Mouse (Mus musculus): ENCODE data around the gene Nacc2. TPM values are rescaled to one million over a fixed set of nuclear protein-coding genes. Genes with fewer than 3 reads are reported as not detected.

Nacc2 gene
- total and polyA plus RNA-seq, 2 experiments from 2014 or later: 29.9 to 61.4 TPM

DNA sequence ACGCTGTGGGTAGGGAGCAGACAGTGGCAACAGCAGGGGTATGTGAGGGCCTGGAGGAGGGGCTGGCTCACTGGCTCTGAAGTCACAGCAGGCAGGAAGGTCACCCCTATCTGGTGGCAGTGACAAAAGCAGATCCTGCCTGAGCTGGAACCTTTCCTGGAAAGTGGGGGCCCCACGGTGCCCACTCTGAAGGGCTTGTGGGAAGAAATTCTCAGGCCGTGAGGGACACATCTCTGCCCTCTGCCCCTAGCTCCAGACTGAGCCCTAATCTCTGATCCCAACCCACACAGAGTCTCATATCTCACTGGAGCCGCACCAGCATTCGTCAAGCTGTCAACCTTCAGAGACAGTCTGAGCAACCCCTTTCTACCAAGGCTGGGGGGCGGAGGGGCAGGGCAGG lies 85.6 kb downstream of the Nacc2 start:
- no peaks in the 10 kb centered on the region for H3K27me3 ChIP-seq (ENCODE audit: insufficient read depth, low read length)
- no peak overlapping the region for H3K27ac ChIP-seq
- ATAC-seq (no peak), DNase-seq (ENCODE audit: low spot score) (no peak)
- H3K4me3 ChIP-seq (ENCODE audit: low read length): no peak overlapping the region
- no peak overlapping the region for H3K4me2 ChIP-seq (ENCODE audit: low read depth, low read length)
- H3K4me1 ChIP-seq (ENCODE audit: insufficient read depth, low read length): peaks cover 8% of the 10 kb centered on the region
- WGBS: 58% methylated on average over 6 of the region's 6 CpGs
- H3K9me3 ChIP-seq (ENCODE audit: low read length): no peaks in the 10 kb centered on the region
- H3K9ac ChIP-seq (replicated peaks; ENCODE audit: low read length): no peak overlapping the region
- no peak for TF ChIP-seq CTCF (IDR thresholded peaks at IDR 0.05; ENCODE audit: low read depth)
- H3K36me3 ChIP-seq (ENCODE audit: insufficient read depth, low read length): no peaks in the 10 kb centered on the region

DNA sequence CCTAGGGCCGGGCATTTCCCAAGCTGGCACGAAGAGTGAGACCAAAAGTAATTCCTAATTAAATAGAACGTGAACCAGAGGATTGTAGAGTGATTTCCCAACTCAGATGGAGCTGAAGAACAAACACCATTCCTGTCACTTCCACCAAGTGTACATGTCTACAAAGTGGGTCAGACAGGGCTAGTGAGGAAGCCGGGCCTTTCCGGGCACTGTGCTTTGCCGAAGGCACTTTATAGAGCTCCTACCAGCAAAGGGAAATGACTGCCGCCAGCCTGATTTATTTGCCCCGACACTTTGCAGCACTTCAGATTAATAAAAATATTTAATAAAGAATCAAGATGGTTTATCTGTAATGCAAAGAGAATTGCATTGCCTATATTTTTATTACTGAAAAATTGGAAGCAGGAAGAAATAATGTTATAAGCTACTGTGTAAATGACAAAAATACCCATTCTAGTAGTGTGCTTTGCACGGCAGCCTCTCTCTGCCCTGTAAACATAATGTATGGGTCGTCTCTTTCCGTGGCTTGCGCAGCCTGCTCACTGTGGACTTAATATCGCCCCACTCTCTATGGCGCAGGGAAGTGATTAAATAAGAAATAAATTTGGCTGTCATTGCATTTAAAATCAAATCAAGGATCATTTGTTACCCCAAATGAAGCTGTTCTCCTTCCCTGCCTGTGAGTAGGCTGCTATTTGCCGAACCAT lies 88.5 kb downstream of the Nacc2 start:
- WGBS: 77% methylated on average over 15 of the region's 15 CpGs
- ATAC-seq (no peak), DNase-seq (ENCODE audit: low spot score) (no peak)
- Histone ChIP-seq H3K27me3 (ENCODE audit: insufficient read depth, low read length) (no peaks in the 10 kb centered on the region), H3K27ac (no peak overlapping the region), H3K4me3 (ENCODE audit: low read length) (no peak overlapping the region), H3K4me2 (ENCODE audit: low read depth, low read length) (no peak overlapping the region), H3K4me1 (ENCODE audit: insufficient read depth, low read length) (no peaks in the 10 kb centered on the region), H3K36me3 (ENCODE audit: insufficient read depth, low read length) (no peaks in the 10 kb centered on the region), H3K9ac (replicated peaks; ENCODE audit: low read length) (no peak overlapping the region), H3K9me3 (ENCODE audit: low read length) (no peaks in the 10 kb centered on the region)
- no peak for TF ChIP-seq CTCF (IDR thresholded peaks at IDR 0.05; ENCODE audit: low read depth)

DNA sequence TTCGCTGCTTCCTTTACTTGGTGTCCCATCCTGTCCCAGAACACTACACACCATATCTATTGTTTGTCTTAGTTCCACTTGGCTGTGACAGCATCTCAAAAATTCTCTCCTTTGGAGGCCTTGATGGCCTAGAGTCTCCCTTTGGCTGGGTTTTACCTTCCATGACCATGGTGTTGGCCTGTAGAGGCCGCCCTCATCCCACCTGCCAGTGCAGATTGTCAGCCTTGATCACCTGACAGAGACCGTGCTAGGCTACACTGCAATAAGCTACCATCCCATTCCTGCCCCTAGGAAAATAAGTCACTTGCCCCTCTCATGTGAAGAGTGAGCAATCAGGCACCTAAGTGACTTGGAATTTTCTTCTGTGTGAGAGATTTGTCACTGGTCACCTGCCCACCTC lies 92.7 kb downstream of the Nacc2 start:
- Histone ChIP-seq H3K36me3 (ENCODE audit: insufficient read depth, low read length) (no peaks in the 10 kb centered on the region), H3K9ac (replicated peaks; ENCODE audit: low read length) (no peak overlapping the region), H3K9me3 (ENCODE audit: low read length) (no peaks in the 10 kb centered on the region), H3K27me3 (ENCODE audit: insufficient read depth, low read length) (no peaks in the 10 kb centered on the region), H3K4me3 (ENCODE audit: low read length) (no peak overlapping the region), H3K4me2 (ENCODE audit: low read depth, low read length) (no peak overlapping the region), H3K27ac (no peak overlapping the region), H3K4me1 (ENCODE audit: insufficient read depth, low read length) (no peaks in the 10 kb centered on the region)
- DNase-seq (ENCODE audit: low spot score) (peak; percentile 18), ATAC-seq (no peak)
- WGBS: 55% methylated on average over 3 of the region's 3 CpGs
- TF ChIP-seq CTCF (IDR thresholded peaks at IDR 0.05; ENCODE audit: low read depth): peak; percentile 46

DNA sequence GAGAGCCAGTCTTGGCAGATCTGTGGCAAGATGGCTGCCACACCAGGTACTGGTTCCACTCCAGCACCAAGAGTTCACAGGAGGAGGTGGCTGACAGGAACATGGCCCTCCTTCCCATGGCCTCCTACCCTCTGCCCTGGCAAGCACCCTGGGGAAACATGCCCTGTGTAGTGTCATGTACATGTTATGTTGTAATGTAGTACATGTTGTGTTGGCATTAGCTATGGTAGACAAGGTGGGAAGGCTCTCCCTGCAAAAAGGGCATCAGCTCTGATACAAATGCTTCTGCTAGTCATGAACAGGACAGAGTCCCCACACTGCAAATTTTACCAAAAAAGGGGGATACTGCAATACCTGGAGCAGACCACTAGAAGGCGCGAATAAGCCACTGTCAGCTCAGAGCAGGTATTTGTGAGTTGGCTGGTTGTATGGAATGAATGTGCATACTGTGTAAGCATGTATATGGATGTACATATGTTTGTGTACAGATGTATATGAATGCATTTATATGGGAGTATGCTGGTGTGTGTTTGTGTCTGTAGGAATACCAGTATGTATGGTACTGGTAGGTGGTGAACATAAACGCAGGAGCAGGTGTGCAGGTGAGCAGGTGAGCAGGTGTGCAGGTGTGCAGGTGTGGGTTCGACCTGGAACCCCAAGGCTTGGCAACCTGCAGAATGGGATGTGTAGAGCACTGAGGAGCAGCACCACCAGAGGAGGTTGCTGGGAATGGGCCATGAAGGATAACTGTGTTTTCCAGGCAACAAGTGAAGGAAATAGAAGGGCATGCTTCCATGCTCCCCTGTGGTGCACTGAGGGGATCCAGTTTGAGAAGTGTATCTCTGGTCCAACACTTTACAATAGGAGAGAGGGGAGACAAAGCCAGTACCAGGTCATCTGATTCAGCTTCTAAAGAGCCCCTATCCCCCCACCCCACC lies 98.6 kb downstream of the Nacc2 start:
- no peaks in the 10 kb centered on the region for H3K9me3 ChIP-seq (ENCODE audit: low read length)
- no peak overlapping the region for H3K4me3 ChIP-seq (ENCODE audit: low read length)
- H3K27ac ChIP-seq: no peak overlapping the region
- no peak for ATAC-seq
- no peak overlapping the region for H3K9ac ChIP-seq (replicated peaks; ENCODE audit: low read length)
- DNase-seq (ENCODE audit: low spot score): peak; percentile 78
- 31% methylated on average over 4 of the region's 4 CpGs for WGBS
- TF ChIP-seq CTCF (IDR thresholded peaks at IDR 0.05; ENCODE audit: low read depth): peak; percentile 97
- no peak overlapping the region for H3K4me2 ChIP-seq (ENCODE audit: low read depth, low read length)
- H3K4me1 ChIP-seq (ENCODE audit: insufficient read depth, low read length): peaks cover 11% of the 10 kb centered on the region
- no peaks in the 10 kb centered on the region for H3K36me3 ChIP-seq (ENCODE audit: insufficient read depth, low read length)
- H3K27me3 ChIP-seq (ENCODE audit: insufficient read depth, low read length): no peaks in the 10 kb centered on the region

DNA sequence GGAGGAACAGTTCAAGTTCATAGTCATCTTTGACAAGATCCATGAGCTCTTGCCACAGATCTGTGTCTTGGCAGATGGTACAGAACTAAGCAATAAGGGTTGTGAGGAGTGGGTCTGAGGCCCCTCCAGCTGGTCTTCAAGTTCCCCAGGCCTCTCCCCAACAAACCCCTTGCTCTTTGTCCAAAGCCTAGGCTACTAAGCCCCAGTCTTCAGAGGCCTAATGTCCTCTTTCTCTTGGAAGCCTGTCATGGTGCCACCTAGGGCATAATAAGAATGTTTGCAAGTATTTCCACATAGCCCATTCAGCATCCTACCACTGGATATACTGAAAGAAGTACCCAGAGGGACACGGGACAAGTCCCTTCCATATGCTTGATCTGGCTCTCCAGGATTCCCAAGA lies 100.4 kb downstream of the Nacc2 start:
- peak overlapping the region; percentile 26; the same call in 1 of the 2 replicates for H3K27ac ChIP-seq

DNA sequence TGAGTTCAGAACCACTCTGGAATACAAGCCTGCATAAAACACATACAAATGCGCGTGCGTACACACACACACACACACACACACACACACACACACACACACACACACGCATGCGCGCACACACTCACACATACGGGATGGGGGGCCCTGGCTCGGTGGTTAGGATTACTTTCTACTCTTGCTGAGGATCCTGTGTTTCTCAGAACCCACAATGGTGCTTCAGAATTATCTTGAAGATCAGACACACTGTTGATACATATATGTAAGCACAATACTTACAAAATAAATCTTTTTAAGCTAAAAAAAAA lies 100.8 kb downstream of the Nacc2 start:
- Histone ChIP-seq H3K9ac (replicated peaks; ENCODE audit: low read length) (no peak overlapping the region), H3K4me3 (ENCODE audit: low read length) (no peak overlapping the region)

More for the DNA sequence above, 100.4 kb downstream of the Nacc2 start:
- Histone ChIP-seq H3K4me3 (ENCODE audit: low read length) (no peak overlapping the region), H3K9ac (replicated peaks; ENCODE audit: low read length) (no peak overlapping the region), H3K27me3 (ENCODE audit: insufficient read depth, low read length) (no peaks in the 10 kb centered on the region), H3K4me2 (ENCODE audit: low read depth, low read length) (no peak overlapping the region), H3K9me3 (ENCODE audit: low read length) (no peaks in the 10 kb centered on the region), H3K4me1 (ENCODE audit: insufficient read depth, low read length) (peaks cover 11% of the 10 kb centered on the region), H3K36me3 (ENCODE audit: insufficient read depth, low read length) (no peaks in the 10 kb centered on the region)
- DNase-seq (ENCODE audit: low spot score) (no peak), ATAC-seq (no peak)
- 67% methylated on average over 1 of the region's 1 CpGs for WGBS
- no peak for TF ChIP-seq CTCF (IDR thresholded peaks at IDR 0.05; ENCODE audit: low read depth)

More for the DNA sequence above, 100.8 kb downstream of the Nacc2 start:
- Histone ChIP-seq H3K27me3 (ENCODE audit: insufficient read depth, low read length) (no peaks in the 10 kb centered on the region), H3K4me1 (ENCODE audit: insufficient read depth, low read length) (peaks cover 11% of the 10 kb centered on the region), H3K36me3 (ENCODE audit: insufficient read depth, low read length) (no peaks in the 10 kb centered on the region), H3K9me3 (ENCODE audit: low read length) (no peaks in the 10 kb centered on the region), H3K4me2 (ENCODE audit: low read depth, low read length) (peak overlapping the region; percentile 84; the same call in 1 of the 2 replicates), H3K27ac (peak overlapping the region; percentile 49; the same call in 1 of the 2 replicates)
- ATAC-seq (no peak), DNase-seq (ENCODE audit: low spot score) (no peak)
- no peak for TF ChIP-seq CTCF (IDR thresholded peaks at IDR 0.05; ENCODE audit: low read depth)
- 83% methylated on average over 8 of the region's 8 CpGs for WGBS
